Mouse (Mus musculus): Measurements from ENCODE around the gene Ror2. TPM values are rescaled to one million over a fixed set of nuclear protein-coding genes. Genes with fewer than 3 reads are reported as not detected.
A peak's percentile ranks its signal among the peaks of the same experiment; 100 is the strongest.

The Ror2 gene
- polyA plus RNA-seq, 1 experiment from 2014 or later = 11.7 TPM

DNA sequence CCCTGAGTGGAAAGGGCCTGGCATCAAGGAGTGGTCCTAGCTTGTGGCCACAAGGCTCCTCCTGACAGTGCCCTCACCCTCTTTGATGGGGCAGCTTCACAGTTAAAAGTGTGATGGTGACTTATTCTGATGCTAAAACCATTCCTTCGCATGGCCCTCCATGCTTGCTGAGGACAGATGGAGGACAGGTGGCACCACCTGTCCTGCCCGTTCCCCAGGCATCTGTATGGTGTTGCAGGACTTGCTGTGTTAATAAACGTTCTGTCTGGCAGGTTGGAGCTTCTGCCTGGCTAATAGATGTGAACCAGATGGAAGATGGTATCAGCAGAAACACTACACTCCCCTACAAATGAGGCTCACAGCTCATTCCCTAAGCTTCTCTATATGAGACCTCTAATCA is 140.4 kb downstream of the Ror2 start:
- WGBS = 85% methylated on average over 3 of the region's 3 CpGs
- H3K36me3 ChIP-seq = no peaks in the 10 kb centered on the region
- H3K27me3 ChIP-seq = no peaks in the 10 kb centered on the region
- H3K9me3 ChIP-seq = no peaks in the 10 kb centered on the region
- no peak overlapping the region for H3K9ac ChIP-seq (replicated peaks)
- ATAC-seq (ENCODE audit: low FRiP score, low read depth) = no peak
- H3K4me1 ChIP-seq = 0 out of 2 replicates have a peak, but pooled peaks cover 10% of the 10 kb centered on the region
- no peak overlapping the region for H3K4me2 ChIP-seq (replicated peaks)
- H3K4me3 ChIP-seq = no peak overlapping the region
- no peak overlapping the region for H3K27ac ChIP-seq (replicated peaks)

DNA sequence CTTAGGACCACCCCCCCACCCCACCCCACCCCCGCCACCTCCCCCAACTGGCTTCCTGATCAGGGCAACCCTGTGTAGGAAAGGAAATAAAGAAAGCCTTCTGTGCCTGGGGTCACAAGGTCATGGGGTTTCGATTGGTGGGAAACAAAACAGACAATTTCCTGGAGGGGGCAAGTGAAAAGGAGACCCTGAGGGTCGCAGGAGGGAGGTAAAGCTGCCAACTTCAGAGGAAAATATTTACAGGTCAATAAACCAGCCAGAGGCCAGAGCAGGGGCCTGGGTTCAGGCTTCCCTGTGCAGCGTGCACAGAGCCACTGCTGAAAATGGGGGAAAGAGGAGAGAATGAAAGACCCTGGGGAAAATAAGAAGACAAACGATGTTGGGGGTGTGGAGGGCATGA is 142.8 kb downstream of the Ror2 start:
- no peaks in the 10 kb centered on the region for H3K27me3 ChIP-seq
- H3K9me3 ChIP-seq = 0 out of 2 replicates have a peak, but pooled peaks cover 3% of the 10 kb centered on the region
- H3K4me1 ChIP-seq = 0 out of 2 replicates have a peak, but pooled peaks cover 10% of the 10 kb centered on the region
- ATAC-seq (ENCODE audit: low FRiP score, low read depth) = no peak
- 11% methylated on average over 5 of the region's 5 CpGs for WGBS
- H3K4me3 ChIP-seq = no peak overlapping the region
- no peak overlapping the region for H3K9ac ChIP-seq (replicated peaks)
- no peak overlapping the region for H3K4me2 ChIP-seq (replicated peaks)
- H3K36me3 ChIP-seq = no peaks in the 10 kb centered on the region
- no peak overlapping the region for H3K27ac ChIP-seq (replicated peaks)

DNA sequence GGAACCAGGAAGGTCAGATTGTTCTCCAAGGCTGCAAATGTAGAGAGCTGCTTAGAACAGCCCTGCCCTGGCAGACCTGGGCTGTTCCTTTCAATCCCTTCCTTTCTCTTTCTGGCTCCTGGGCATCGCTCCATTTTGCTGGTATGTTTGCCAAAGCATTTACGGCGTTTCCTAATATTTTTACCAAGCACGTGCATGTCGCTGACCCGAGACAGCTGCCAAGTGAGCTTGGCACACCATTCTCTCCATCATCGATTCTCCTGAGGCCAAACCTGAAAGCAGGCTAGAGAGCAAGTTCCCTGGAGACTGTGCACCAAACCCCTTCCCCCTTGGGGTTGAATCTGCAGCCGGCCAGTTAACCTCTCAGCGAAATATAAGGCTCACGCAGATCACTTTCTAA is 143.7 kb downstream of the Ror2 start:
- Histone ChIP-seq H3K4me1 (0 out of 2 replicates have a peak, but pooled peaks cover 10% of the 10 kb centered on the region), H3K9me3 (0 out of 2 replicates have a peak, but pooled peaks cover 4% of the 10 kb centered on the region), H3K27me3 (no peaks in the 10 kb centered on the region), H3K36me3 (no peaks in the 10 kb centered on the region), H3K4me2 (replicated peaks) (no peak overlapping the region), H3K9ac (replicated peaks) (no peak overlapping the region), H3K4me3 (no peak overlapping the region), H3K27ac (replicated peaks) (no peak overlapping the region)
- ATAC-seq (ENCODE audit: low FRiP score, low read depth) = no peak
- 91% methylated on average over 10 of the region's 10 CpGs for WGBS

DNA sequence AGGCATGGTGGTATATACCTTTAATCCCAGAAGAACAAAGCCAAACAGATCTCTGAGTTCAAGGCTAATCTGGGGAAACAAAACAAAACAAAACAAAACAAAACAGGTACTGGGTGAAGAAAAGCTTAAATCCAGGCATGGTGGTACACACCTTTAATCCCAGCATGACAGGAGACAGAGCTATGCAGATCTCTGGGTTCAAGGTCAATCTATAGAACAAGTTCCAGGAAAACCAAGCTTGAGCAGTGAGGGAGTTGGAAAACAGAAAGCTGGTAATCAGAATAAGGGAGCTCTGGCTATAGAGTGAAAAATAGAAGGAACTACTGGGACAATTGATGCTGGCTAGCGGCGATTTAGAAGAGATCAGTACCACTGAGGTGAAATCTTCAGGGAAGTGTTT is 145.6 kb downstream of the Ror2 start:
- Histone ChIP-seq H3K4me2 (replicated peaks) (no peak overlapping the region), H3K4me3 (no peak overlapping the region), H3K9ac (replicated peaks) (no peak overlapping the region), H3K9me3 (0 out of 2 replicates have a peak, but pooled peaks cover 4% of the 10 kb centered on the region), H3K27me3 (no peaks in the 10 kb centered on the region), H3K27ac (replicated peaks) (no peak overlapping the region), H3K4me1 (0 out of 2 replicates have a peak, but pooled peaks cover 10% of the 10 kb centered on the region), H3K36me3 (no peaks in the 10 kb centered on the region)
- WGBS = 76% methylated on average over 2 of the region's 2 CpGs
- no peak for ATAC-seq (ENCODE audit: low FRiP score, low read depth)

DNA sequence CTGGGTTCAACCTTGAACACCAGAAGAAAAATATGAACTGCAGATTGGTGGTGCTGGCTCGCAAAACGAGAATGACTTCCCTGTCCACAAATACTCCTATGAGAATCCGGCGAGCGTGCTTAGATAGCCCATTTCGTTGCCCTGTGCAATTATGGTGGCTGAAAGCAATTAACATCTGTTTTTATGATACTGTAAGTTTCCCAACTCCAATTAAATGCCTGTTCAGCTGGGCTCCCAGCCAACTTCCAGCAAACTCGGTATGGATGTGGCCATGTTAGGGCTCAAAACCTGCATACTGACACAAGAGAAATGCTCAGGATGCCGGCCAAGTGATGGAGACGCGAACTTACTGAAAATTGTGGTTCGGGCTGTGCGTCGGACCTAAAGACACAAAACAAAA is 155.4 kb downstream of the Ror2 start:
- ATAC-seq (ENCODE audit: low FRiP score, low read depth) = no peak
- Histone ChIP-seq H3K4me2 (replicated peaks) (no peak overlapping the region), H3K4me1 (no peaks in the 10 kb centered on the region), H3K4me3 (no peak overlapping the region), H3K27ac (replicated peaks) (no peak overlapping the region), H3K9ac (replicated peaks) (no peak overlapping the region), H3K27me3 (no peaks in the 10 kb centered on the region), H3K36me3 (no peaks in the 10 kb centered on the region), H3K9me3 (no peaks in the 10 kb centered on the region)
- WGBS = 94% methylated on average over 13 of the region's 13 CpGs

DNA sequence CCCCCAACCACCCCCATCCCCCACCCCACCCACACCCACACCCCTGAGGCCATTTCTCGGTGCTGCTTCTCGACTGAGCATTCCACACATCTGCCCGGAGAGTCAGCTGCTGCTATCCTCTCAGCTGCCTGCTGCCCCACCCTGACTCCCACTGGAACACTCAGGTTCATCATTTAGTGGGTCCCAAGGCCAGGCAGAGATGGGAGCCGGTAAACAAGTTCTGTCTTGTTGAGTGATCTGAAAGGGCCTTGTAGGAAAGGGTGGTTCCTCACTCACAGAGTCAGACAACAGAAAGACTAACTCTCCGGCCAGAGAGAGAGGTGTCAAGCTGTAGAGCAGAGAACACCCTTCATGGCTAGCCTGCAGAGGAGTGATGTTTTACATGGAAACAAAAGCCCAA is 155.9 kb downstream of the Ror2 start:
- H3K36me3 ChIP-seq = no peaks in the 10 kb centered on the region
- no peaks in the 10 kb centered on the region for H3K9me3 ChIP-seq
- no peak for ATAC-seq (ENCODE audit: low FRiP score, low read depth)
- no peak overlapping the region for H3K9ac ChIP-seq (replicated peaks)
- no peaks in the 10 kb centered on the region for H3K27me3 ChIP-seq
- H3K4me2 ChIP-seq (replicated peaks) = no peak overlapping the region
- WGBS = 88% methylated on average over 5 of the region's 5 CpGs
- no peak overlapping the region for H3K27ac ChIP-seq (replicated peaks)
- no peak overlapping the region for H3K4me3 ChIP-seq
- H3K4me1 ChIP-seq = no peaks in the 10 kb centered on the region

DNA sequence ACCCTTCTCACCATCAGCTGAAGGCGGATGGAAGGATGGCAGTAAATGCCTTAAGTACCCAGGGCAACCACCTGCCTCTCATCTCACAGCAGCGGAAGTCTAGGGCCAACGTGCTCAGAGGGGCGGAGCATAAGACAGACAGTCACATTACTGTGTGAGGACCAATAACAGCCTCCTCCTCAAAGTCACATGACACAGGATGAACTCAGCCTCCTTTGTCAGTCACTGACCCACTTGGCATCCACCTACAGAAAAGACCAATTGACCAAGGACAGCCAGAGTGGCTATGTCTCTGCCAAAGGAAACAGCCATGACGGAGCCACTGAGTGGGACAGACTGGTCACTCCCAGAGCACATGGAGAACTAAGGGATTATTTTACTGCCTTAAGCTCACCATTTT is 160.3 kb downstream of the Ror2 start:
- Histone ChIP-seq H3K4me2 (replicated peaks) (no peak overlapping the region), H3K27ac (replicated peaks) (no peak overlapping the region), H3K36me3 (no peaks in the 10 kb centered on the region), H3K27me3 (no peaks in the 10 kb centered on the region), H3K4me3 (no peak overlapping the region), H3K4me1 (peaks cover 12% of the 10 kb centered on the region), H3K9me3 (no peaks in the 10 kb centered on the region), H3K9ac (replicated peaks) (no peak overlapping the region)
- ATAC-seq (ENCODE audit: low FRiP score, low read depth) = no peak
- whole genome bisulfite sequencing = 86% methylated on average over 5 of the region's 5 CpGs

DNA sequence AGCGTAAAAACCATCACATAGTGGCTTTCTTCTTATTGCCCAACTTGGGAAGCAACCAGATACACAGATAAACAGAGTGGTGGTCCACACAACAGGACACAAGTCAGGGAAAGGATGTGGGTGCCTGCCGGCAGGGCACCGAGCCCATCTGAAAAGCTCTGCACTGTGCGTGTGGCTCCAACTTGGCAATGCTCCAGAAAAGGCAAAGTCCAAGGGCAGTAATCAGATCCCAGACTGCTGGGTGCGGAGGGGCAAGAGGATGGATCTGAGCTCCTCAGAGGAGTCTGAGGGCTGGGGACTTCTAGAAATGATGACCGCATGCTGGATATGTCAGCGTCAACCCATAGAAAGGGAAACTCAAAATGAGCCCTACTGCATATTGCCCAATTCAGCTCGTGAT is 163.8 kb downstream of the Ror2 start:
- Histone ChIP-seq H3K36me3 (0 out of 2 replicates have a peak, but pooled peaks cover 4% of the 10 kb centered on the region), H3K4me2 (replicated peaks) (no peak overlapping the region), H3K27me3 (no peaks in the 10 kb centered on the region), H3K27ac (replicated peaks) (no peak overlapping the region), H3K4me3 (no peak overlapping the region), H3K9me3 (no peaks in the 10 kb centered on the region), H3K4me1 (peaks cover 23% of the 10 kb centered on the region), H3K9ac (replicated peaks) (no peak overlapping the region)
- ATAC-seq (ENCODE audit: low FRiP score, low read depth) = no peak
- WGBS = 90% methylated on average over 8 of the region's 8 CpGs

DNA sequence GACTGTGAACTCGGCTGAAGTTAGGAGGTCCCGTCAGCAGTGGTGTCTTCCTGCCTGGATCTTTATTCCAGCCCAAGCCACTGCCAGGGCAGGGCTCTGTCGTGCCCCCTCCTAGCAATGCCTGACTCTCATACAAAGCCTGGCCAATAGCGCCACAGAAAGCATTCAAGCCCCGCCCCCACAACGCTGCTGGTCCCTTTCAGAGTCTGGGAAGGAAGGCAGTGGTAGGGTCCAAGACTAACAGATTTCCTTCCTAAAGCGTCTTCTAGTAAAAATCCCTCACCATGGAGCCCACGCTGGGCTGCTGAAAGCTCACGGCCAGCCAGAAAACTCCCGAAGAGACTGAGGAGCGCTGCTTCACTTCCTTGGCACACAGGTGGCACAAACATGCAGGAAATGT is 165.0 kb downstream of the Ror2 start:
- WGBS = 25% methylated on average over 11 of the region's 11 CpGs
- no peaks in the 10 kb centered on the region for H3K9me3 ChIP-seq
- no peak overlapping the region for H3K27ac ChIP-seq (replicated peaks)
- H3K4me3 ChIP-seq = no peak overlapping the region
- peak overlapping the region; percentile 32 for H3K4me2 ChIP-seq (replicated peaks)
- 0 out of 2 replicates have a peak, but pooled peaks cover 4% of the 10 kb centered on the region for H3K36me3 ChIP-seq
- H3K27me3 ChIP-seq = no peaks in the 10 kb centered on the region
- peaks cover 23% of the 10 kb centered on the region for H3K4me1 ChIP-seq
- 0 out of 2 replicates have a peak, but pooled peaks have one; percentile 52 for ATAC-seq (ENCODE audit: low FRiP score, low read depth)
- H3K9ac ChIP-seq (replicated peaks) = no peak overlapping the region; the same call in 1 of the 2 replicates

DNA sequence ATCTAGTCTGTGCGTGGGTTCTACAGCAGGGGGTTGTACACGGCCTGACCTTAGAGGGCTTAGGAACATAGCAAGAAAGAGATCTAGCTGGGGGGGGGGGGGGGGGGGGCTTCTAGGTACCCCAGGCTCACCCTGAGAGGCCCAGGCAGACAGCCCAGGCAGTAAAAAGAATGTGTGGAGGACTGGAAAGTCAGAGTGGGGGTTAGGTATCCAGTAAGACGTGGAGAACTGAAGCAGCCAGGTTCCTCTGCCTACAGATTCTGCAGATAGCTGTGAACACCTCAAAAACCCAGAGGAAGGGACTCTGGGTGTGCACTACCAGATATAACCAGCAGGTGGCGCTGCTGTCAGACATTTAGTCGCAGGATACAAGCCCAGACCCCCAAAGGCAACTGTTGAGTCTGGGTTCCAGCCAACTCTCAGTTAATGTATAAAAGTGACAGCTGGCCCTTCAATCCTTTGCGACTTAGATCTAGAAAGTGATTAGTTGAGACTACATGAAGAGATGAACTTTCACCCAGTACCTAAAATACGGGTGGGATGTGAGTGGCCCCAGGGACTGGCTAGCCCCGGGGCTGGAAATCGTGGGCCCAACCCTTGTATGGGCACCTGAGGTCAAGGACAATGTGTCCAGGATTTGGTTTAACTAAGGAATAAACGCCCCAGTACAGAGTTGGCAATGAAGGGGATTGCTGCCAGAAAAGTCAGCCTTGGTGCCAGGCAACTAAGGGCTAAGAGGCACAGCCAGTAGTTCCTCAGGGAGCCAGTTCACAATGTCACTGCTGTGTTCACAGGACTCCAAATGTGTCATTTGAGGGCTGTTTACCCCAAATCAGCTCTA is 166.1 kb downstream of the Ror2 start:
- H3K27ac ChIP-seq (replicated peaks) = no peak overlapping the region
- WGBS = 36% methylated on average over 10 of the region's 10 CpGs
- ATAC-seq (ENCODE audit: low FRiP score, low read depth) = peak; percentile 63; the same call in 1 of the 2 replicates

DNA sequence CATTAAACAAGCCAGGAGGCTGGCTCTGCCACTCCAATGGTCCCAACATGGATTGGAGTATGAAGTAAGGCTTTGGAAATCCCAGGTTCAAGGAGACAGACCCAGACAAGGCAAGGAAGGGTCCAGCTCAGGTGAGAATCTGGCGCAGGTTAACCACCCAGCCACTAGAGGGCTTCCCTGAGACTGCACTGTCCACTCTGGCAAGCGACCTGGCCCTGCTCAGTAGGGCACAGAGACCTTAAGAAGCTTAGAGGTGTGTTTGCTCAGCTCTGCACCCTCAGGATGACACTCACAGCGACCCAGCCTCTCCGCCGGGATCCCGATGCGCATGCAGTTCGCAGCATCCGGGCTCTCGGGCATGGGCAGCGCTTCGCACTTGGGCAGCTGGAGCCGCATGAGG is 167.5 kb downstream of the Ror2 start:
- no peaks in the 10 kb centered on the region for H3K9me3 ChIP-seq
- ATAC-seq (ENCODE audit: low FRiP score, low read depth) = no peak
- no peaks in the 10 kb centered on the region for H3K27me3 ChIP-seq
- WGBS = 83% methylated on average over 13 of the region's 13 CpGs
- no peak overlapping the region for H3K9ac ChIP-seq (replicated peaks)
- no peak overlapping the region for H3K4me3 ChIP-seq
- H3K4me2 ChIP-seq (replicated peaks) = no peak overlapping the region
- H3K27ac ChIP-seq (replicated peaks) = no peak overlapping the region
- 0 out of 2 replicates have a peak, but pooled peaks cover 4% of the 10 kb centered on the region for H3K36me3 ChIP-seq
- peaks cover 23% of the 10 kb centered on the region for H3K4me1 ChIP-seq

More for the DNA sequence above, 166.1 kb downstream of the Ror2 start:
- Histone ChIP-seq H3K4me3 (no peak overlapping the region), H3K4me1 (peaks cover 23% of the 10 kb centered on the region), H3K27me3 (no peaks in the 10 kb centered on the region), H3K9ac (replicated peaks) (no peak overlapping the region), H3K4me2 (replicated peaks) (no peak overlapping the region), H3K36me3 (0 out of 2 replicates have a peak, but pooled peaks cover 4% of the 10 kb centered on the region), H3K9me3 (no peaks in the 10 kb centered on the region)

DNA sequence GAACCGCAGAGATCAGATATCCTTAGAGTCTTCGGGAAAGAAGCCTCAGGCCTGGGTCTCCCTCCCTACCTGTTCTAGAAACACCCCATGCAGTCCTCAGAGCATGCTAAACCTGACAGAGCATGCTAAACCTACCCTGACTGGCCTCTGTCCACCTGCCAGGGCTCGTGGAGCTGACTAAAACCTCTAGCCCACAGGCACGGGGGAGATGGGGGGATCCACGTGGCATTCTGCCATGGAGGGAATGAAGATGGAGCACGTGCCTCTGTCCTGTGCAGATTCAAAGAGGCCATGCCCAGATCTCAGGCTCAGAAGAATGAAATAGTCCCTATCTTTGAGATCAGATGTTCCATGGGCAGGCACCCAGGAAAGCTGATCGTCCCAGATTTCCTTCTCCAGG is 168.0 kb downstream of the Ror2 start:
- Histone ChIP-seq H3K4me2 (replicated peaks) (no peak overlapping the region), H3K9ac (replicated peaks) (no peak overlapping the region), H3K27ac (replicated peaks) (no peak overlapping the region), H3K36me3 (0 out of 2 replicates have a peak, but pooled peaks cover 4% of the 10 kb centered on the region), H3K4me1 (peaks cover 23% of the 10 kb centered on the region), H3K9me3 (no peaks in the 10 kb centered on the region), H3K27me3 (no peaks in the 10 kb centered on the region), H3K4me3 (no peak overlapping the region)
- WGBS = 94% methylated on average over 7 of the region's 7 CpGs
- no peak for ATAC-seq (ENCODE audit: low FRiP score, low read depth)

Data from midbrain, embryonic 12.5 days (tissue).